ENCODE assay signal across 29 mouse cellular contexts in genomic region chr12:54533134-54533533, GRCm38 (mm10).
DNase-seq lines count a peak whose midpoint lies in the region; ATAC-seq and TF ChIP-seq lines count a peak whose summit lies in the region.
"Had no signal": no experiment of that assay in that cellular context is flagged by ENCODE, and none has a peak within 500 bp of the region (broad histone marks: within the 10 kb centered on the region; RNA-seq: fewer than 3 reads in every experiment).

No protein-coding gene starts in this region.

- H3K4me3 ChIP-seq in lung, embryonic 14.5 days (ENCODE audit: low read depth, low read length), result no peak overlapping the region
- no peak overlapping the region for H3K4me3 ChIP-seq in gastrocnemius, adult 2 months
- H3K4me3 ChIP-seq: heart, embryonic 15.5 days; limb, embryonic 10.5 days; limb, embryonic 15.5 days; liver, embryonic 13.5 days; lung, embryonic 15.5 days; megakaryocyte, embryonic 14.5 days; midbrain, embryonic 12.5 days had no signal

- 42% methylated on average over 5 of the region's 5 CpGs for WGBS in lung, embryonic 14.5 days

- TF ChIP-seq POLR2A in brain, embryonic 14.5 days (IDR thresholded peaks at IDR 0.05; ENCODE audit: borderline replicate concordance, extremely low read depth, insufficient read depth, insufficient read length, poor library complexity, severe bottlenecking), result no peak

- H3K36me3 ChIP-seq in lung, embryonic 14.5 days (ENCODE audit: insufficient read depth), result no peaks in the 10 kb centered on the region
- H3K36me3 ChIP-seq: heart, embryonic 15.5 days; limb, embryonic 10.5 days; limb, embryonic 15.5 days; liver, embryonic 13.5 days; lung, embryonic 15.5 days; midbrain, embryonic 12.5 days had no signal

- intact Hi-C loops in gastrocnemius, adult 2 months (cut with DNase I), result no loop called here

- no peak for TF ChIP-seq CTCF in lung, embryonic 14.5 days (IDR thresholded peaks at IDR 0.05; ENCODE audit: low read depth)
- TF ChIP-seq CTCF in brain, embryonic 14.5 days (IDR thresholded peaks at IDR 0.05; ENCODE audit: borderline replicate concordance, extremely low read depth, insufficient read depth, insufficient read length), result no peak
- TF ChIP-seq CTCF in gastrocnemius, adult 2 months (IDR thresholded peaks at IDR 0.05), result no peak

- no peak overlapping the region for H3K27ac ChIP-seq in lung, embryonic 14.5 days (ENCODE audit: low read depth)
- no peak overlapping the region for H3K27ac ChIP-seq in gastrocnemius, adult 2 months
- H3K27ac ChIP-seq: heart, embryonic 15.5 days; limb, embryonic 10.5 days; limb, embryonic 15.5 days; liver, embryonic 13.5 days; lung, embryonic 15.5 days; midbrain, embryonic 12.5 days had no signal

- ATAC-seq in lung, embryonic 14.5 days (ENCODE audit: insufficient read depth), result no peak
- ATAC-seq: activated CD4-positive, CD25-positive, alpha-beta regulatory T cell, adult 4 months; forebrain, embryonic 14.5 days; hindbrain, embryonic 16.5 days had no signal

- no peaks in the 10 kb centered on the region for H3K4me1 ChIP-seq in lung, embryonic 14.5 days (ENCODE audit: insufficient read depth)
- H3K4me1 ChIP-seq: limb, embryonic 15.5 days; liver, embryonic 13.5 days; lung, embryonic 15.5 days; megakaryocyte, embryonic 14.5 days had no signal

- H3K9me3 ChIP-seq in lung, embryonic 14.5 days (ENCODE audit: low read depth, low read length), result no peaks in the 10 kb centered on the region
- H3K9me3 ChIP-seq: heart, embryonic 15.5 days; limb, embryonic 10.5 days; limb, embryonic 15.5 days; liver, embryonic 13.5 days; lung, embryonic 15.5 days; megakaryocyte, embryonic 14.5 days; midbrain, embryonic 12.5 days had no signal

- no peak overlapping the region for H3K4me2 ChIP-seq in lung, embryonic 14.5 days
- H3K4me2 ChIP-seq: heart, embryonic 15.5 days; limb, embryonic 15.5 days; liver, embryonic 13.5 days; lung, embryonic 15.5 days; midbrain, embryonic 12.5 days had no signal

- no peak overlapping the region for H3K9ac ChIP-seq in lung, embryonic 14.5 days
- H3K9ac ChIP-seq: heart, embryonic 15.5 days; limb, embryonic 15.5 days; liver, embryonic 13.5 days; lung, embryonic 15.5 days; midbrain, embryonic 12.5 days had no signal

- H3K27me3 ChIP-seq in lung, embryonic 14.5 days (ENCODE audit: insufficient read depth, low read length), result no peaks in the 10 kb centered on the region
- H3K27me3 ChIP-seq: CH12.LX; heart, embryonic 15.5 days; limb, embryonic 15.5 days; liver, embryonic 13.5 days; lung, embryonic 15.5 days; midbrain, embryonic 12.5 days had no signal

- peak; percentile 49 for DNase-seq in heart, adult 11 months
- no peak for DNase-seq in heart, postnatal 4 days
- peak; percentile 58 for DNase-seq in lung, embryonic 14.5 days
- no peak for DNase-seq in lung, adult 18-20 months
- DNase-seq in brain, embryonic 14.5 days (ENCODE audit: low read depth), result peak; percentile 32
- DNase-seq in lung, postnatal 25 days (ENCODE audit: low spot score), result peak; percentile 17
- DNase-seq in left cerebral cortex, adult 9 months (ENCODE audit: low spot score in 2 of 2), result no peak
- no peak for DNase-seq in gastrocnemius, adult 2 months
- DNase-seq: adrenal gland, adult 8-10 months; cerebellum, adult 8-10 months; cerebellum, postnatal 25 days; gastrocnemius, postnatal 25 days; heart, adult 18-20 months; kidney, adult 2 months; kidney, postnatal 4 days; liver, embryonic 13.5 days; right cerebral cortex, adult 18-20 months; spleen, adult 18-20 months; thymus, postnatal 25 days had no signal

Comparison
In these comparisons a context has a peak if more than half of its experiments do, and no peak if none do; other contexts are left out.
1. DNase-seq: peak in heart, adult 11 months (single experiment), lung, embryonic 14.5 days (single experiment), brain, embryonic 14.5 days (single experiment) and lung, postnatal 25 days (single experiment); none in heart, postnatal 4 days (single experiment), lung, adult 18-20 months (0 of 2), left cerebral cortex, adult 9 months (0 of 2) and gastrocnemius, adult 2 months (single experiment).